Mouse (Mus musculus): ENCODE measurements around the gene Ttc39a.

DNA sequence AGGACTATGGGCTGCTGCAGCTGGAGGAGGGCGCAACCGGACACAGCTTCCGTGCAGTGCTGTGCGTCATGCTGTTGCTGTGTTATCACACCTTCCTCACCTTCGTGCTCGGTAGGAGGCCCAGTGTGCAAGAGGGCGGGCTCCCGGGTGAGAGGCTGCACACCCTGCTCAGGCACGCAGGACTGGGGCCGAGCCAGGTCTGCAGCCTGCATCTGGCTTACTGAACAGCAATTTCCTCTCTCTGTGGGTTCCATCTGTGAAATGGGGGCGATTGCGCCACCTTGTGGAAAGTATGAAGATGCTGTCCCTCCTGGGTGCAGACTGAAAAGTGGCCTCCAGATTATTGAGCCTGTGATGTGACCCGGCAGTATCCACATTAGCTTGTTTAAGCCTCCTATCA lies 24.4 kb downstream of the Ttc39a start:
- TF ChIP-seq CTCF (IDR thresholded peaks at IDR 0.05; ENCODE audit: low read depth), result peak; percentile 84
- no peak for TF ChIP-seq EP300 (optimal IDR thresholded peaks at IDR 0.05)

Measured in stomach, postnatal 0 days (tissue).